Mouse (Mus musculus) mouse trophoblast stem cell (cell line): ENCODE measurements around the gene Spred3.
"Not testable (repeated sequence)": the region's sequence is repeated elsewhere in the genome, so short reads cannot be mapped to it uniquely, and the experiment has no call there.

Source experiments
- in situ Hi-C, 2 experiments: fragments of 300-500 bp; cut with MseI, MboI; formaldehyde crosslinking; loops; 2 replicates in 1 of 2; 3 replicates in 1 of 2; pipeline ENCODE4 v1.15.1; 2025

Spred3 gene

GRCm38 (mm10) chr7:29170066-29170754 lies at the start of gene Spred3, which contains the start of gene Ggn:
Gene Spred3 (minus strand): TSS chr7:29170411.
Gene Ggn (plus strand): TSS chr7:29170210.
- in situ Hi-C loops, result no loop called here

- in situ Hi-C loops, result loop anchor here in 1 of 2 experiments (25.0 kb wide), 1 partner anchor 497 kb away; no protein-coding TSS in a partner anchor
These were observed 44.6 kb upstream of the Spred3 start for GRCm38 (mm10) chr7:29214846-29215245.

- in situ Hi-C loops, result loop anchor here in 1 of 2 experiments (25.0 kb wide), 1 partner anchor 498 kb away; no protein-coding TSS in a partner anchor
These were observed 44.0 kb upstream of the Spred3 start for GRCm38 (mm10) chr7:29214236-29214635.

- in situ Hi-C loops, result loop anchor here in 1 of 2 experiments (25.0 kb wide), 1 partner anchor 499 kb away; no protein-coding TSS in a partner anchor
These were observed 43.5 kb upstream of the Spred3 start, which contains the start of gene Catsperg1 for GRCm38 (mm10) chr7:29213675-29214082. Gene Catsperg1 (minus strand): TSS chr7:29214035.

- in situ Hi-C loops, result loop anchor here in 1 of 2 experiments (25.0 kb wide), 1 partner anchor 499 kb away; no protein-coding TSS in a partner anchor
These were observed 42.8 kb upstream of the Spred3 start for GRCm38 (mm10) chr7:29212775-29213560.

- in situ Hi-C loops, result loop anchor here in 1 of 2 experiments (25.0 kb wide), 1 partner anchor 500 kb away; no protein-coding TSS in a partner anchor
These were observed 42.1 kb upstream of the Spred3 start for GRCm38 (mm10) chr7:29212199-29212765.

GRCm38 (mm10) chr7:29211415-29212198 lies 41.4 kb upstream of the Spred3 start:
- in situ Hi-C loops, result loop anchor here in 1 of 2 experiments (25.0 kb wide), 1 partner anchor 501 kb away; no protein-coding TSS in a partner anchor

GRCm38 (mm10) chr7:29211013-29211412 lies 40.8 kb upstream of the Spred3 start:
- in situ Hi-C loops, result loop anchor here in 1 of 2 experiments (25.0 kb wide), 1 partner anchor 501 kb away; no protein-coding TSS in a partner anchor

GRCm38 (mm10) chr7:29202577-29202976 lies 32.4 kb upstream of the Spred3 start:
- in situ Hi-C loops, result loop anchor here in 1 of 2 experiments (25.0 kb wide), 1 partner anchor 510 kb away; no protein-coding TSS in a partner anchor

GRCm38 (mm10) chr7:29194230-29194629 lies 24.0 kb upstream of the Spred3 start:
- in situ Hi-C loops, result not testable (repeated sequence)

GRCm38 (mm10) chr7:29181323-29181722 lies 11.1 kb upstream of the Spred3 start:
- in situ Hi-C loops, result loop anchor here in 1 of 2 experiments (5.0 kb wide), 1 partner anchor 51 kb away; the partner anchor contains the start of gene Kcnk6

- in situ Hi-C loops, result loop anchor here in 1 of 2 experiments (5.0 kb wide), 1 partner anchor 51 kb away; the partner anchor contains the start of gene Kcnk6
These were observed 10.6 kb upstream of the Spred3 start for GRCm38 (mm10) chr7:29180854-29181236.

GRCm38 (mm10) chr7:29180077-29180853 lies 10.1 kb upstream of the Spred3 start, which contains the start of gene Psmd8:
Gene Psmd8 (minus strand): TSS chr7:29180701.
- in situ Hi-C loops, result loop anchor here in 1 of 2 experiments (5.0 kb wide), 1 partner anchor 52 kb away; the partner anchor contains the start of gene Kcnk6

- in situ Hi-C loops, result no loop called here
These were observed 9.1 kb upstream of the Spred3 start for GRCm38 (mm10) chr7:29179323-29179722.

GRCm38 (mm10) chr7:29178106-29178505 lies 7.9 kb upstream of the Spred3 start:
- in situ Hi-C loops, result no loop called here

GRCm38 (mm10) chr7:29172390-29173016 lies 2.3 kb upstream of the Spred3 start:
- in situ Hi-C loops, result no loop called here

GRCm38 (mm10) chr7:29171562-29172097 lies 1.4 kb upstream of the Spred3 start:
- in situ Hi-C loops, result no loop called here

GRCm38 (mm10) chr7:29170755-29171561 lies 747 bp upstream of the Spred3 start:
- in situ Hi-C loops, result no loop called here
